Comparison of ENCODE assay signal across 8 mouse cellular contexts in the genomic region with DNA sequence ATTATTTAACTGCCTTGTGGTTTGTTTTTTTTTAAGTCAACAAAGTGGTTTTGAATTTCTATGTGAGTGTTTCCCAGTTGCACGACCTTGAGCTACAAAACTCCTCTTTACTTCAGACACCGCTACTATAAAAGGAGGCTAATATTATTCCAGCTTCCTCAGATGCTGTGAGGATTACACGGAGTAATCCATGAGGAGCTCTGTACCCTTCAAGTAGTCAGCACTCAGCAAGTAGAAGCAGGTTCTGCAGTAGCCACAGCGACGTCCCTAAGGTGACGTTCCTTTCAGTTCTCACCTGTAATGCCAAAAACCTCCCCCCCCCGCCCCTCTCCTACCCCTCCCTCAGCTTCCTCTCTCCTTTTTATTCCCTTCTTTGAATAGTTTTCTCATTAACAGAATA. TPM values are rescaled to one million over a fixed set of nuclear protein-coding genes. Genes with fewer than 3 reads are reported as not detected.
DNase-seq lines count a peak whose midpoint lies in the region; ATAC-seq and TF ChIP-seq lines count a peak whose summit lies in the region.

No protein-coding gene starts in this region.

- peak overlapping the region; percentile 90 for H3K4me2 ChIP-seq in kidney, postnatal 0 days (ENCODE audit: low read length)
- peak overlapping the region; percentile 92 for H3K4me2 ChIP-seq in embryonic facial prominence, embryonic 15.5 days (replicated peaks)
- peak overlapping the region; percentile 89 for H3K4me2 ChIP-seq in intestine, embryonic 15.5 days (replicated peaks)
- H3K4me2 ChIP-seq in midbrain, postnatal 0 days (ENCODE audit: low read depth, low read length, poor library complexity, severe bottlenecking): peak overlapping the region; percentile 95

- H3K27ac ChIP-seq in kidney, postnatal 0 days: no peak overlapping the region
- no peak overlapping the region for H3K27ac ChIP-seq in embryonic facial prominence, embryonic 15.5 days (replicated peaks)
- H3K27ac ChIP-seq in intestine, embryonic 15.5 days: no peak overlapping the region
- H3K27ac ChIP-seq in midbrain, postnatal 0 days (ENCODE audit: low read depth, low read length): no peak overlapping the region

- no peaks in the 10 kb centered on the region for H3K9me3 ChIP-seq in kidney, postnatal 0 days (replicated peaks; ENCODE audit: low read length)
- no peaks in the 10 kb centered on the region for H3K9me3 ChIP-seq in embryonic facial prominence, embryonic 15.5 days (replicated peaks)
- no peaks in the 10 kb centered on the region for H3K9me3 ChIP-seq in intestine, embryonic 15.5 days
- no peaks in the 10 kb centered on the region for H3K9me3 ChIP-seq in midbrain, postnatal 0 days (ENCODE audit: low read length)

- 8% methylated on average over 7 of the region's 7 CpGs for WGBS in kidney, postnatal 0 days
- WGBS in embryonic facial prominence, embryonic 15.5 days: 4% methylated on average over 7 of the region's 7 CpGs
- 7% methylated on average over 7 of the region's 7 CpGs for WGBS in intestine, embryonic 15.5 days
- 9% methylated on average over 7 of the region's 7 CpGs for WGBS in midbrain, postnatal 0 days

- no peak for TF ChIP-seq CTCF in kidney, postnatal 0 days (IDR thresholded peaks at IDR 0.05; ENCODE audit: low read depth)
- TF ChIP-seq CTCF in midbrain, postnatal 0 days (IDR thresholded peaks at IDR 0.05): no peak

- no peak overlapping the region for H3K9ac ChIP-seq in kidney, postnatal 0 days (ENCODE audit: low read depth, low read length)
- H3K9ac ChIP-seq in embryonic facial prominence, embryonic 15.5 days: no peak overlapping the region
- H3K9ac ChIP-seq in intestine, embryonic 15.5 days: no peak overlapping the region
- H3K9ac ChIP-seq in midbrain, postnatal 0 days (replicated peaks; ENCODE audit: low read length, poor library complexity, severe bottlenecking): no peak overlapping the region

- no peak for ATAC-seq in kidney, postnatal 0 days (replicated peaks; ENCODE audit: low FRiP score, low read depth)
- ATAC-seq in embryonic facial prominence, embryonic 15.5 days (ENCODE audit: insufficient number of reproducible peaks, low FRiP score, low TSS enrichment, low read depth): no peak
- no peak for ATAC-seq in intestine, embryonic 15.5 days
- ATAC-seq in midbrain, postnatal 0 days (ENCODE audit: low FRiP score): no peak

- H3K36me3 ChIP-seq in kidney, postnatal 0 days (ENCODE audit: insufficient read depth, low read length): no peaks in the 10 kb centered on the region
- H3K36me3 ChIP-seq in embryonic facial prominence, embryonic 15.5 days: no peaks in the 10 kb centered on the region
- H3K36me3 ChIP-seq in intestine, embryonic 15.5 days: no peaks in the 10 kb centered on the region
- no peaks in the 10 kb centered on the region for H3K36me3 ChIP-seq in midbrain, postnatal 0 days (ENCODE audit: insufficient read depth, low read length)

- no peaks in the 10 kb centered on the region for H3K27me3 ChIP-seq in kidney, postnatal 0 days (ENCODE audit: insufficient read depth, low read length)
- no peaks in the 10 kb centered on the region for H3K27me3 ChIP-seq in embryonic facial prominence, embryonic 15.5 days
- H3K27me3 ChIP-seq in intestine, embryonic 15.5 days (replicated peaks): no peaks in the 10 kb centered on the region
- no peaks in the 10 kb centered on the region for H3K27me3 ChIP-seq in midbrain, postnatal 0 days (ENCODE audit: insufficient read depth, low read length)

- H3K4me3 ChIP-seq in kidney, postnatal 0 days (replicated peaks; ENCODE audit: low read depth, low read length): peak overlapping the region; percentile 56
- H3K4me3 ChIP-seq in embryonic facial prominence, embryonic 15.5 days (replicated peaks): peak overlapping the region; percentile 59
- H3K4me3 ChIP-seq in intestine, embryonic 15.5 days (replicated peaks): peak overlapping the region; percentile 90
- H3K4me3 ChIP-seq in midbrain, postnatal 0 days (ENCODE audit: low read depth, low read length): peak overlapping the region; percentile 58

- 0 out of 2 replicates have a peak, but pooled peaks cover 6% of the 10 kb centered on the region for H3K4me1 ChIP-seq in kidney, postnatal 0 days (replicated peaks; ENCODE audit: insufficient read depth, low read length)
- H3K4me1 ChIP-seq in embryonic facial prominence, embryonic 15.5 days: peaks cover 6% of the 10 kb centered on the region
- H3K4me1 ChIP-seq in intestine, embryonic 15.5 days (replicated peaks): peaks cover 10% of the 10 kb centered on the region
- H3K4me1 ChIP-seq in midbrain, postnatal 0 days (ENCODE audit: insufficient read depth, low read length): no peaks in the 10 kb centered on the region; the same call in 1 of the 2 replicates

- no peak for DNase-seq in kidney, postnatal 0 days (ENCODE audit: low spot score)
- no peak for DNase-seq in kidney, postnatal 25 days
- no peak for DNase-seq in midbrain, postnatal 0 days (ENCODE audit: low spot score)
- no peak for DNase-seq in right cerebral cortex, postnatal 10 days (ENCODE audit: low spot score in 2 of 2)
- no peak for DNase-seq in left cerebral cortex, adult 11 months (ENCODE audit: low spot score)
- no peak for DNase-seq in layer of hippocampus, adult 18-20 months (ENCODE audit: low spot score in 2 of 2)

RNA-seq across cellular contexts. Expression of gene Shq1, which starts 0.4 kb away (rescaled TPM):
- 11.8 and 12.8 TPM in 2 replicates for polyA plus RNA-seq in kidney, postnatal 0 days (2015; fragmentation: Nextera tagmentation; extraction: Ambion mirVana)
- polyA plus RNA-seq in embryonic facial prominence, embryonic 15.5 days (2015; fragmentation: Nextera tagmentation; extraction: Ambion mirVana): 15.1 TPM in 2 replicates
- polyA plus RNA-seq in intestine, embryonic 15.5 days (2015; fragmentation: Nextera tagmentation; extraction: Ambion mirVana): 16.8 and 18.2 TPM in 2 replicates
- total RNA-seq in midbrain, postnatal 0 days (2014; rRNA removed): 4.3 and 5.6 TPM in 2 replicates
- polyA plus RNA-seq in midbrain, postnatal 0 days (2015; fragmentation: Nextera tagmentation; extraction: Ambion mirVana): 3.7 and 5.6 TPM in 2 replicates
- total RNA-seq in layer of hippocampus, adult 18-20 months (2021): 1 to 10 TPM; 6.4 to 6.5 TPM

RNA-seq across cellular contexts. Expression of gene Gxylt2, which starts 33.1 kb away (rescaled TPM):
- 7.9 and 9.9 TPM in 2 replicates for polyA plus RNA-seq in kidney, postnatal 0 days (2015; fragmentation: Nextera tagmentation; extraction: Ambion mirVana)
- polyA plus RNA-seq in embryonic facial prominence, embryonic 15.5 days (2015; fragmentation: Nextera tagmentation; extraction: Ambion mirVana): 33.4 and 36.4 TPM in 2 replicates
- 0.87 and 1.1 TPM in 2 replicates for polyA plus RNA-seq in intestine, embryonic 15.5 days (2015; fragmentation: Nextera tagmentation; extraction: Ambion mirVana)
- total RNA-seq in midbrain, postnatal 0 days (2014; rRNA removed): 3.1 and 3.2 TPM in 2 replicates
- 1.8 and 2.0 TPM in 2 replicates for polyA plus RNA-seq in midbrain, postnatal 0 days (2015; fragmentation: Nextera tagmentation; extraction: Ambion mirVana)
- total RNA-seq in layer of hippocampus, adult 18-20 months (2021): 1 to 10 TPM; 1.6 to 1.9 TPM
